ENCODE assay signal across 7 mouse cellular contexts in genomic region chr2:92810956-92811355, GRCm38 (mm10).
DNase-seq lines count a peak whose midpoint lies in the region; ATAC-seq lines count a peak whose summit lies in the region.
"Not testable (repeated sequence)": the region's sequence is repeated elsewhere in the genome, so short reads cannot be mapped to it uniquely, and the experiment has no call there.

No protein-coding gene starts in this region.

- H3K4me1 ChIP-seq in intestine, embryonic 14.5 days (replicated peaks; ENCODE audit: control insufficient read depth, insufficient read depth, low read length), result peaks cover 12% of the 10 kb centered on the region; the same call in 1 of the 2 replicates

- not testable (repeated sequence) for H3K4me2 ChIP-seq in intestine, embryonic 14.5 days (ENCODE audit: low read length)

- not testable (repeated sequence) for ATAC-seq in intestine, embryonic 14.5 days (replicated peaks; ENCODE audit: low FRiP score, low TSS enrichment, low read depth)

- WGBS in intestine, embryonic 14.5 days, result 8% methylated on average over 6 of the region's 6 CpGs

- H3K4me3 ChIP-seq in intestine, embryonic 14.5 days (ENCODE audit: low read depth, low read length), result not testable (repeated sequence)

- H3K9me3 ChIP-seq in intestine, embryonic 14.5 days (ENCODE audit: control insufficient read depth, low read length), result not testable (repeated sequence)

- not testable (repeated sequence) for H3K9ac ChIP-seq in intestine, embryonic 14.5 days (ENCODE audit: low read length)

- not testable (repeated sequence) for H3K27ac ChIP-seq in intestine, embryonic 14.5 days (ENCODE audit: low read depth)

- H3K36me3 ChIP-seq in intestine, embryonic 14.5 days (ENCODE audit: control insufficient read depth, insufficient read depth, low read length), result not testable (repeated sequence)

- H3K27me3 ChIP-seq in intestine, embryonic 14.5 days (replicated peaks; ENCODE audit: control insufficient read depth, insufficient read depth, low read length), result not testable (repeated sequence)

- DNase-seq in adrenal gland, adult 18-20 months (ENCODE audit: low spot score in 2 of 2), result peak; percentile 51 to 63
- peak; percentile 52 to 75 for DNase-seq in cerebellum, postnatal 25 days
- DNase-seq in frontal cortex, postnatal 25 days (ENCODE audit: low spot score in 2 of 2), result peak; percentile 72 to 78
- peak; percentile 84 for DNase-seq in intestine, embryonic 14.5 days (ENCODE audit: low spot score)
- peak; percentile 71 for DNase-seq in left cerebral cortex, adult 11 months (ENCODE audit: low spot score)
- DNase-seq in lung, postnatal 36 days, result peak; percentile 80
- DNase-seq in right cerebral cortex, postnatal 36 days (ENCODE audit: low spot score in 2 of 2), result peak; percentile 57 to 58
